8 mouse cellular contexts compared by ENCODE assay signal in genomic region chr2:128310081-128310480, GRCm38 (mm10).
A peak's percentile ranks its signal among the peaks of the same experiment; 100 is the strongest.
DNase-seq lines count a peak whose midpoint lies in the region; ATAC-seq and TF ChIP-seq lines count a peak whose summit lies in the region.

No protein-coding gene starts in this region.

- H3K4me3 ChIP-seq in gastrocnemius, adult 2 months = peak overlapping the region; percentile 56
- no peak overlapping the region for H3K4me3 ChIP-seq in kidney, postnatal 0 days (replicated peaks; ENCODE audit: low read depth, low read length)
- no peak overlapping the region for H3K4me3 ChIP-seq in limb, embryonic 15.5 days

- H3K9ac ChIP-seq in kidney, postnatal 0 days (ENCODE audit: low read depth, low read length) = no peak overlapping the region
- H3K9ac ChIP-seq in limb, embryonic 15.5 days = no peak overlapping the region

- H3K9me3 ChIP-seq in kidney, postnatal 0 days (replicated peaks; ENCODE audit: low read length) = no peaks in the 10 kb centered on the region
- H3K9me3 ChIP-seq in limb, embryonic 15.5 days = no peaks in the 10 kb centered on the region

- no peaks in the 10 kb centered on the region for H3K27me3 ChIP-seq in kidney, postnatal 0 days (ENCODE audit: insufficient read depth, low read length)
- H3K27me3 ChIP-seq in limb, embryonic 15.5 days = no peaks in the 10 kb centered on the region

- peak; percentile 64 to 66 for DNase-seq in lung, adult 18-20 months
- no peak for DNase-seq in lung, postnatal 25 days (ENCODE audit: low spot score)
- peak; percentile 88 for DNase-seq in gastrocnemius, adult 2 months
- DNase-seq in kidney, postnatal 0 days (ENCODE audit: low spot score) = peak; percentile 56
- peak; percentile 83 for DNase-seq in telencephalon, adult 2 months (ENCODE audit: low read depth, low spot score)
- no peak for DNase-seq in spleen, postnatal 14 days (ENCODE audit: low spot score in 2 of 2)

- 32% methylated on average over 5 of the region's 5 CpGs for WGBS in kidney, postnatal 0 days
- 11% methylated on average over 5 of the region's 5 CpGs for WGBS in limb, embryonic 15.5 days

- intact Hi-C loops in gastrocnemius, adult 2 months (cut with DNase I) = loop anchor here (5.0 kb wide), 1 partner anchor 183 kb away; the partner anchor contains the start of gene Bcl2l11

- ATAC-seq in kidney, postnatal 0 days (replicated peaks; ENCODE audit: low FRiP score, low read depth) = no peak
- 0 out of 2 replicates have a peak, but pooled peaks have one; percentile 48 for ATAC-seq in limb, embryonic 15.5 days (ENCODE audit: insufficient number of reproducible peaks, low FRiP score, low TSS enrichment, low read depth)
- no peak for ATAC-seq in megakaryocyte-erythroid progenitor cell, adult 5-6 weeks (replicated peaks; ENCODE audit: low FRiP score, low TSS enrichment, poor library complexity, severe bottlenecking)

- no peaks in the 10 kb centered on the region for H3K36me3 ChIP-seq in kidney, postnatal 0 days (ENCODE audit: insufficient read depth, low read length)
- H3K36me3 ChIP-seq in limb, embryonic 15.5 days = no peaks in the 10 kb centered on the region

- TF ChIP-seq CTCF in gastrocnemius, adult 2 months (IDR thresholded peaks at IDR 0.05) = no peak
- TF ChIP-seq CTCF in kidney, postnatal 0 days (IDR thresholded peaks at IDR 0.05; ENCODE audit: low read depth) = no peak

- H3K4me1 ChIP-seq in kidney, postnatal 0 days (replicated peaks; ENCODE audit: insufficient read depth, low read length) = 0 out of 2 replicates have a peak, but pooled peaks cover 5% of the 10 kb centered on the region
- H3K4me1 ChIP-seq in limb, embryonic 15.5 days = peaks cover 44% of the 10 kb centered on the region

- H3K4me2 ChIP-seq in kidney, postnatal 0 days (ENCODE audit: low read length) = no peak overlapping the region
- H3K4me2 ChIP-seq in limb, embryonic 15.5 days = 0 out of 2 replicates have a peak overlapping the region, but pooled peaks have one; percentile 1

- H3K27ac ChIP-seq in gastrocnemius, adult 2 months = peak overlapping the region; percentile 73
- H3K27ac ChIP-seq in kidney, postnatal 0 days = no peak overlapping the region
- peak overlapping the region; percentile 82 for H3K27ac ChIP-seq in limb, embryonic 15.5 days

Comparison
In these comparisons a context has a peak if more than half of its experiments do, and no peak if none do; other contexts are left out.
1. DNase-seq: peak in lung, adult 18-20 months (2 of 2), gastrocnemius, adult 2 months (single experiment), kidney, postnatal 0 days (single experiment) and telencephalon, adult 2 months (single experiment); none in lung, postnatal 25 days (single experiment) and spleen, postnatal 14 days (0 of 2).